Mouse (Mus musculus) cerebellum, adult 9-10 months (tissue): Measurements from ENCODE around the gene Krt79.
A peak's percentile ranks its signal among the peaks of the same experiment; 100 is the strongest.

Experiments
- DNase-seq: peaks from one replicate; pipeline ENCODE4 v3.0.0; 2022

The Krt79 gene

GRCm38 (mm10) chr15:101940274-101940829 lies at the start of gene Krt79:
Gene Krt79 (minus strand): TSS chr15:101940324.
- no peak for DNase-seq

- DNase-seq: no peak
Measured at GRCm38 (mm10) chr15:101988714-101989113, 48.6 kb upstream of the Krt79 start.

- peak; percentile 84 for DNase-seq
Measured at GRCm38 (mm10) chr15:101988119-101988518, 48.0 kb upstream of the Krt79 start.

GRCm38 (mm10) chr15:101984746-101985145 lies 44.6 kb upstream of the Krt79 start:
- no peak for DNase-seq

- DNase-seq: peak; percentile 87
Measured at GRCm38 (mm10) chr15:101983949-101984601, 44.0 kb upstream of the Krt79 start.

- DNase-seq: no peak
Measured at GRCm38 (mm10) chr15:101983315-101983948, 43.3 kb upstream of the Krt79 start.

GRCm38 (mm10) chr15:101980849-101981248 lies 40.7 kb upstream of the Krt79 start:
- DNase-seq: no peak

- DNase-seq: no peak
Measured at GRCm38 (mm10) chr15:101977043-101977726, 37.1 kb upstream of the Krt79 start.

GRCm38 (mm10) chr15:101976641-101977040 lies 36.5 kb upstream of the Krt79 start:
- DNase-seq: no peak

GRCm38 (mm10) chr15:101976023-101976422 lies 35.9 kb upstream of the Krt79 start:
- DNase-seq: no peak

- no peak for DNase-seq
Measured at GRCm38 (mm10) chr15:101974083-101974845, 34.1 kb upstream of the Krt79 start.

GRCm38 (mm10) chr15:101973414-101974077 lies 33.4 kb upstream of the Krt79 start:
- peak; percentile 81 for DNase-seq

- DNase-seq: no peak
Measured at GRCm38 (mm10) chr15:101970536-101970935, 30.4 kb upstream of the Krt79 start.

GRCm38 (mm10) chr15:101966808-101967207 lies 26.7 kb upstream of the Krt79 start:
- no peak for DNase-seq

- no peak for DNase-seq
Measured at GRCm38 (mm10) chr15:101958891-101959290, 18.8 kb upstream of the Krt79 start.

- no peak for DNase-seq
Measured at GRCm38 (mm10) chr15:101954187-101954586, 14.1 kb upstream of the Krt79 start, which contains the start of gene Krt78. Gene Krt78 (minus strand): TSS chr15:101954287.

- DNase-seq: no peak
Measured at GRCm38 (mm10) chr15:101952733-101953474, 12.8 kb upstream of the Krt79 start.

- DNase-seq: no peak
Measured at GRCm38 (mm10) chr15:101945430-101945829, 5.3 kb upstream of the Krt79 start.

- DNase-seq: no peak
Measured at GRCm38 (mm10) chr15:101941948-101942347, 1.8 kb upstream of the Krt79 start.

GRCm38 (mm10) chr15:101938600-101939308 lies 1.4 kb downstream of the Krt79 start:
- no peak for DNase-seq

- no peak for DNase-seq
Measured at GRCm38 (mm10) chr15:101933024-101933423, 7.1 kb downstream of the Krt79 start.
